Mouse (Mus musculus) leukemia stem cell, adult 10-12 weeks (primary cell): ENCODE data around the gene Polr3a. TPM values are rescaled to one million over a fixed set of nuclear protein-coding genes. Genes with fewer than 3 reads are reported as not detected.

ENCODE experiments used
- polyA plus RNA-seq: library from polyadenylated mRNA; stranded (reverse); fragments of >175 nt; gene quantifications from 2 replicates; pipeline ENCODE4 v1.2.3, GENCODE M21; 2012; ENCODE audit warnings: low replicate concordance

Gene Polr3a
- polyA plus RNA-seq, result 2.1 and 4.8 TPM in 2 replicates

GRCm38 (mm10) chr14:24486773-24487227, at the start of gene Polr3a, which contains the start of gene Rps24:
Polr3a (minus strand) TSS chr14:24487058.
Rps24 (plus strand) TSS chr14:24487125.

Other genes with a start within 250 kb of the Polr3a start
- 0.43 and 1.2 TPM in 2 replicates for gene Dlg5, start 241.1 kb downstream of the Polr3a start, polyA plus RNA-seq
- gene E330034G19Rik, start 193.8 kb downstream of the Polr3a start, polyA plus RNA-seq, result not detected in 2 replicates
- gene Rps24, start 67 bp upstream of the Polr3a start, polyA plus RNA-seq, result 224 and 254 TPM in 2 replicates